Mouse (Mus musculus): Measurements from ENCODE around the gene Sfmbt2. TPM values are rescaled to one million over a fixed set of nuclear protein-coding genes. Genes with fewer than 3 reads are reported as not detected.

The Sfmbt2 gene
- polyA plus RNA-seq, 1 experiment, result 103 TPM

GRCm38 (mm10) chr2:10350266-10350810, 20.0 kb upstream of the Sfmbt2 start:
- Histone ChIP-seq H3K4me1 (ENCODE audit: control insufficient read depth, insufficient read depth, low read length) (no peaks in the 10 kb centered on the region), H3K27me3 (ENCODE audit: control insufficient read depth, insufficient read depth, low read length, poor library complexity, severe bottlenecking) (no peaks in the 10 kb centered on the region; the same call in 1 of the 2 replicates), H3K9ac (ENCODE audit: low read depth, poor library complexity, severe bottlenecking) (no peak overlapping the region), H3K9me3 (replicated peaks; ENCODE audit: control insufficient read depth, insufficient read depth, low read length, poor library complexity, severe bottlenecking) (no peaks in the 10 kb centered on the region), H3K36me3 (ENCODE audit: control insufficient read depth, insufficient read depth, low read length, poor library complexity, severe bottlenecking) (peaks cover 14% of the 10 kb centered on the region), H3K27ac (ENCODE audit: insufficient read depth, low read length) (no peak overlapping the region), H3K4me3 (ENCODE audit: low read depth, low read length) (no peak overlapping the region)
- TF ChIP-seq EP300 (IDR thresholded peaks at IDR 0.05; ENCODE audit: insufficient read depth, low read depth, low read length) (no peak), CTCF (IDR thresholded peaks at IDR 0.05; ENCODE audit: low read depth, low read length) (no peak), POLR2A (IDR thresholded peaks at IDR 0.05; ENCODE audit: insufficient read depth, low read length) (no peak)

- peaks cover 2% of the 10 kb centered on the region for H3K4me1 ChIP-seq (ENCODE audit: control insufficient read depth, insufficient read depth, low read length)
- TF ChIP-seq POLR2A (IDR thresholded peaks at IDR 0.05; ENCODE audit: insufficient read depth, low read length), result no peak
- TF ChIP-seq CTCF (IDR thresholded peaks at IDR 0.05; ENCODE audit: low read depth, low read length), result no peak
- TF ChIP-seq EP300 (IDR thresholded peaks at IDR 0.05; ENCODE audit: insufficient read depth, low read depth, low read length), result no peak
Observed at GRCm38 (mm10) chr2:10351125-10351524, 19.2 kb upstream of the Sfmbt2 start.

GRCm38 (mm10) chr2:10352887-10353286, 17.4 kb upstream of the Sfmbt2 start:
- Histone ChIP-seq H3K9me3 (replicated peaks; ENCODE audit: control insufficient read depth, insufficient read depth, low read length, poor library complexity, severe bottlenecking) (no peaks in the 10 kb centered on the region), H3K4me3 (ENCODE audit: low read depth, low read length) (no peak overlapping the region), H3K27ac (ENCODE audit: insufficient read depth, low read length) (no peak overlapping the region), H3K36me3 (ENCODE audit: control insufficient read depth, insufficient read depth, low read length, poor library complexity, severe bottlenecking) (peaks cover 10% of the 10 kb centered on the region), H3K27me3 (ENCODE audit: control insufficient read depth, insufficient read depth, low read length, poor library complexity, severe bottlenecking) (no peaks in the 10 kb centered on the region; the same call in 1 of the 2 replicates), H3K4me1 (ENCODE audit: control insufficient read depth, insufficient read depth, low read length) (peaks cover 2% of the 10 kb centered on the region), H3K9ac (ENCODE audit: low read depth, poor library complexity, severe bottlenecking) (no peak overlapping the region)
- TF ChIP-seq CTCF (IDR thresholded peaks at IDR 0.05; ENCODE audit: low read depth, low read length) (no peak), POLR2A (IDR thresholded peaks at IDR 0.05; ENCODE audit: insufficient read depth, low read length) (no peak), EP300 (IDR thresholded peaks at IDR 0.05; ENCODE audit: insufficient read depth, low read depth, low read length) (no peak)

More at GRCm38 (mm10) chr2:10351125-10351524, 19.2 kb upstream of the Sfmbt2 start:
- Histone ChIP-seq H3K9ac (ENCODE audit: low read depth, poor library complexity, severe bottlenecking) (no peak overlapping the region), H3K36me3 (ENCODE audit: control insufficient read depth, insufficient read depth, low read length, poor library complexity, severe bottlenecking) (peaks cover 10% of the 10 kb centered on the region), H3K27me3 (ENCODE audit: control insufficient read depth, insufficient read depth, low read length, poor library complexity, severe bottlenecking) (no peaks in the 10 kb centered on the region; the same call in 1 of the 2 replicates), H3K27ac (ENCODE audit: insufficient read depth, low read length) (no peak overlapping the region), H3K4me3 (ENCODE audit: low read depth, low read length) (no peak overlapping the region), H3K9me3 (replicated peaks; ENCODE audit: control insufficient read depth, insufficient read depth, low read length, poor library complexity, severe bottlenecking) (no peaks in the 10 kb centered on the region)

GRCm38 (mm10) chr2:10353889-10354288, 16.4 kb upstream of the Sfmbt2 start:
- Histone ChIP-seq H3K9me3 (replicated peaks; ENCODE audit: control insufficient read depth, insufficient read depth, low read length, poor library complexity, severe bottlenecking) (no peaks in the 10 kb centered on the region), H3K9ac (ENCODE audit: low read depth, poor library complexity, severe bottlenecking) (no peak overlapping the region), H3K36me3 (ENCODE audit: control insufficient read depth, insufficient read depth, low read length, poor library complexity, severe bottlenecking) (peaks cover 10% of the 10 kb centered on the region), H3K27me3 (ENCODE audit: control insufficient read depth, insufficient read depth, low read length, poor library complexity, severe bottlenecking) (no peaks in the 10 kb centered on the region; the same call in 1 of the 2 replicates), H3K27ac (ENCODE audit: insufficient read depth, low read length) (no peak overlapping the region), H3K4me1 (ENCODE audit: control insufficient read depth, insufficient read depth, low read length) (peaks cover 2% of the 10 kb centered on the region), H3K4me3 (ENCODE audit: low read depth, low read length) (no peak overlapping the region)
- TF ChIP-seq EP300 (IDR thresholded peaks at IDR 0.05; ENCODE audit: insufficient read depth, low read depth, low read length) (no peak), POLR2A (IDR thresholded peaks at IDR 0.05; ENCODE audit: insufficient read depth, low read length) (no peak)

- Histone ChIP-seq H3K9me3 (replicated peaks; ENCODE audit: control insufficient read depth, insufficient read depth, low read length, poor library complexity, severe bottlenecking) (no peaks in the 10 kb centered on the region), H3K27ac (ENCODE audit: insufficient read depth, low read length) (no peak overlapping the region), H3K4me3 (ENCODE audit: low read depth, low read length) (no peak overlapping the region), H3K4me1 (ENCODE audit: control insufficient read depth, insufficient read depth, low read length) (peaks cover 2% of the 10 kb centered on the region), H3K36me3 (ENCODE audit: control insufficient read depth, insufficient read depth, low read length, poor library complexity, severe bottlenecking) (peaks cover 2% of the 10 kb centered on the region; the same call in 1 of the 2 replicates), H3K9ac (ENCODE audit: low read depth, poor library complexity, severe bottlenecking) (no peak overlapping the region), H3K27me3 (ENCODE audit: control insufficient read depth, insufficient read depth, low read length, poor library complexity, severe bottlenecking) (no peaks in the 10 kb centered on the region)
- TF ChIP-seq CTCF (IDR thresholded peaks at IDR 0.05; ENCODE audit: low read depth, low read length), result no peak
- TF ChIP-seq POLR2A (IDR thresholded peaks at IDR 0.05; ENCODE audit: insufficient read depth, low read length), result no peak
- TF ChIP-seq EP300 (IDR thresholded peaks at IDR 0.05; ENCODE audit: insufficient read depth, low read depth, low read length), result no peak
Observed at GRCm38 (mm10) chr2:10359861-10360260, 10.4 kb upstream of the Sfmbt2 start.

GRCm38 (mm10) chr2:10365081-10365480, 5.2 kb upstream of the Sfmbt2 start:
- H3K4me1 ChIP-seq (ENCODE audit: control insufficient read depth, insufficient read depth, low read length), result no peaks in the 10 kb centered on the region
- 0 out of 2 replicates have a peak, but pooled peaks cover 1% of the 10 kb centered on the region for H3K27me3 ChIP-seq (ENCODE audit: control insufficient read depth, insufficient read depth, low read length, poor library complexity, severe bottlenecking)
- no peak overlapping the region; the same call in 1 of the 2 replicates for H3K27ac ChIP-seq (ENCODE audit: insufficient read depth, low read length)
- H3K4me3 ChIP-seq (ENCODE audit: low read depth, low read length), result peak overlapping the region; percentile 87
- no peaks in the 10 kb centered on the region for H3K9me3 ChIP-seq (replicated peaks; ENCODE audit: control insufficient read depth, insufficient read depth, low read length, poor library complexity, severe bottlenecking)
- no peaks in the 10 kb centered on the region for H3K36me3 ChIP-seq (ENCODE audit: control insufficient read depth, insufficient read depth, low read length, poor library complexity, severe bottlenecking)
- H3K9ac ChIP-seq (ENCODE audit: low read depth, poor library complexity, severe bottlenecking), result peak overlapping the region; percentile 98
- TF ChIP-seq POLR2A (IDR thresholded peaks at IDR 0.05; ENCODE audit: insufficient read depth, low read length) (no peak), CTCF (IDR thresholded peaks at IDR 0.05; ENCODE audit: low read depth, low read length) (no peak), EP300 (IDR thresholded peaks at IDR 0.05; ENCODE audit: insufficient read depth, low read depth, low read length) (no peak)

Measured in ES-Bruce4 (cell line).